Mouse (Mus musculus) hindbrain, embryonic 16.5 days (tissue): ENCODE data around the gene Prpf3. TPM values are rescaled to one million over a fixed set of nuclear protein-coding genes. Genes with fewer than 3 reads are reported as not detected.

Source experiments
- ATAC-seq: fragments of 200-750 bp; cut with Nextera tagmentation; 2 replicates; pipeline ENCODE4 v1.8.0; 2017; ENCODE audit warnings: moderate TSS enrichment, moderate library complexity
- H3K27ac ChIP-seq: fragments of 300-500 bp; sonication (generic); 2 replicates; pipeline ENCODE4 v1.5.1; 2014; ENCODE audit warnings: low read depth, mild to moderate bottlenecking, control low read depth, low read length, moderate library complexity
- H3K27me3 ChIP-seq: fragments of 300-500 bp; sonication (generic); replicated peaks from 2 replicates; pipeline ENCODE4 v1.6.1; 2014; ENCODE audit warnings: low read length; ENCODE audit not compliant: control insufficient read depth, insufficient read depth
- H3K36me3 ChIP-seq: fragments of 300-500 bp; sonication (generic); 2 replicates; pipeline ENCODE4 v1.6.1; 2014; ENCODE audit warnings: mild to moderate bottlenecking, low read length, moderate library complexity, mixed read lengths; ENCODE audit not compliant: control insufficient read depth, insufficient read depth
- H3K4me1 ChIP-seq: fragments of 300-500 bp; sonication (generic); 2 replicates; pipeline ENCODE4 v1.6.1; 2014; ENCODE audit warnings: low read depth, low read length; ENCODE audit not compliant: control insufficient read depth, insufficient read depth
- H3K4me2 ChIP-seq: fragments of 300-500 bp; sonication (generic); 2 replicates; pipeline ENCODE4 v1.6.1; 2014; ENCODE audit warnings: mild to moderate bottlenecking, low read length, control low read depth, moderate library complexity
- H3K4me3 ChIP-seq: fragments of 300-500 bp; sonication (generic); 2 replicates; pipeline ENCODE4 v1.5.1; 2014; ENCODE audit warnings: mild to moderate bottlenecking, low read length, control low read depth, moderate library complexity
- H3K9ac ChIP-seq: fragments of 300-500 bp; sonication (generic); 2 replicates; pipeline ENCODE4 v1.6.1; 2014; ENCODE audit warnings: low read depth, mild to moderate bottlenecking, control low read depth, low read length, moderate library complexity
- H3K9me3 ChIP-seq: fragments of 300-500 bp; sonication (generic); 2 replicates; pipeline ENCODE4 v1.6.1; 2014; ENCODE audit warnings: mild to moderate bottlenecking, low read length, moderate library complexity; ENCODE audit not compliant: control insufficient read depth
- WGBS: fragments of 180-500 bp; shearing (Covaris S2); extraction: QIAGEN DNeasy Blood & Tissue Kit; methylation state at CpG from one replicate; pipeline ENCODE4 v1.1.7; 2014; 5-methylcytosine and 5-hydroxymethylcytosine counted together
- polyA plus RNA-seq: library from polyadenylated mRNA; unstranded; fragments of >200 nt; fragmentation: Nextera tagmentation; extraction: Ambion mirVana; gene quantifications from 2 replicates; pipeline ENCODE4 v1.2.1, GENCODE M21; 2015

Gene Prpf3
- polyA plus RNA-seq, 1 experiment from 2014 or later, result 30.8 TPM

DNA sequence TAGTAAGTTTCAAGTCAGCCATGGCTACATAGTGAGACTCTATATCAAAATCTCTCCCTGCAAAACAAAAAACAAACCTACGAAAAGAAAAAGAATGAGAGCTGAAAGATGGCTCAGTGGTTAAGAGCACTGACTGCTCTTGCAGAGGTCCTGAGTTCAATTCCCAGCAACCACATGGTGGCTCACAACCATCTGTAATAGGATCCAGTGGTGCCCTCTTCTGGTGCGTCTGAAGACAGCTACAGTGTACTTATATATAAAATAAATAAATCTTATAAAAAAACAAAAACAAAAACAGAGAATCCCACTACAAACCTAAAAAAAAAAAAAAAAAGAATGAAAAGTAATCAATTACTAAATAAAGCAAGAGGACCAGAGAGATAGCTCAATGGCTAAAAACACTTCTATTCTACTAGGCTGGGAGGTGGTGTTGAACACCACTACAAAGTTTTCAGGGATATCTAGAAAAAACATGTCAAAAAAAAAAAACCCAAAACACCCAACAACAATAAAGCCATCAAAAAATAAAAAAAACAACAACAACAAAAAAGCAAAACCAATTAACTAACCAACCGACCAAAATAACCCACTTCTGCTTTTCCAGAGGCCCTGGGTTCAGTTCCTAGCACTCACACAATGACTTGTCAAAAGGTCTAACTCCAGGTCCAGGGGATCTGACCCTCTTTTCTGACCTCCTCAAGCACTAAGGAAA lies 13.0 kb downstream of the Prpf3 start:
- no peak for ATAC-seq
- 88% methylated on average over 3 of the region's 3 CpGs for WGBS
- Histone ChIP-seq H3K27me3 (no peaks in the 10 kb centered on the region), H3K4me1 (no peaks in the 10 kb centered on the region), H3K4me2 (no peak overlapping the region), H3K4me3 (no peak overlapping the region), H3K9ac (no peak overlapping the region), H3K9me3 (no peaks in the 10 kb centered on the region), H3K27ac (no peak overlapping the region), H3K36me3 (peaks cover 44% of the 10 kb centered on the region)

GRCm38 (mm10) chr3:95839250-95839649 lies 16.4 kb downstream of the Prpf3 start:
- Histone ChIP-seq H3K27me3 (no peaks in the 10 kb centered on the region), H3K27ac (no peak overlapping the region), H3K9me3 (no peaks in the 10 kb centered on the region), H3K4me2 (no peak overlapping the region), H3K4me1 (no peaks in the 10 kb centered on the region), H3K4me3 (no peak overlapping the region), H3K36me3 (peaks cover 37% of the 10 kb centered on the region), H3K9ac (no peak overlapping the region)
- 96% methylated on average over 2 of the region's 2 CpGs for WGBS
- ATAC-seq, result no peak

- WGBS, result over 99% methylated on average over 4 of the region's 4 CpGs
- H3K4me3 ChIP-seq, result no peak overlapping the region
- ATAC-seq, result no peak
- H3K27me3 ChIP-seq, result no peaks in the 10 kb centered on the region
- H3K36me3 ChIP-seq, result peaks cover 38% of the 10 kb centered on the region
- no peak overlapping the region for H3K27ac ChIP-seq
- no peak overlapping the region for H3K4me2 ChIP-seq
- H3K9me3 ChIP-seq, result no peaks in the 10 kb centered on the region
- no peak overlapping the region for H3K9ac ChIP-seq
- no peaks in the 10 kb centered on the region for H3K4me1 ChIP-seq
Observed at GRCm38 (mm10) chr3:95829053-95829452, 26.6 kb downstream of the Prpf3 start.

DNA sequence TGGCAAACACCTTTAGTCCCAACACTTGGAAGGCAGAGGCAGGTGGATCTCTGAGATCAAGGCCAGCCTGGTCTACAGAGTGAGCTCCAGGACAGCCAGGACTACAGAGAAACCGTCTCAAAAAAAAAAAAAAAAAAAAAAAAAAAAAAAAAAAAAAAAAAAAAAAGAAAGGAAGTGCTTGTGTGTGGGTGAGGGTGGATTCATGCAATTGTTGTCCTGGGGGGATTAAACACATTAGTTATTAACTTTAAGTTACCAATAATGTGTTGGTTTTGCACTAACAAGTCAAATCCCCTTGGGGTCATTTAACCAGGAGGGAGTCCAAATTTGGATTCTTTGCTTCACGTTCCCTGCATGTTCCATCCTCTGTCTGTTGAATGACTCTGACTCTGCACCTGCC lies 29.4 kb downstream of the Prpf3 start:
- Histone ChIP-seq H3K4me2 (no peak overlapping the region), H3K27me3 (no peaks in the 10 kb centered on the region), H3K4me1 (no peaks in the 10 kb centered on the region), H3K9me3 (no peaks in the 10 kb centered on the region), H3K4me3 (no peak overlapping the region), H3K36me3 (peaks cover 20% of the 10 kb centered on the region), H3K9ac (no peak overlapping the region), H3K27ac (no peak overlapping the region)
- 68% methylated on average over 2 of the region's 2 CpGs for WGBS
- no peak for ATAC-seq

GRCm38 (mm10) chr3:95820046-95821010 lies 35.4 kb downstream of the Prpf3 start:
- ATAC-seq, result 0 out of 2 replicates have a peak, but pooled peaks have one; percentile 10
- Histone ChIP-seq H3K27me3 (no peaks in the 10 kb centered on the region), H3K9ac (peak overlapping the region; percentile 80), H3K27ac (peak overlapping the region; percentile 99), H3K9me3 (no peaks in the 10 kb centered on the region), H3K4me3 (peak overlapping the region; percentile 55), H3K4me2 (peak overlapping the region; percentile 61), H3K4me1 (peaks cover 21% of the 10 kb centered on the region), H3K36me3 (no peaks in the 10 kb centered on the region)
- 38% methylated on average over 10 of the region's 10 CpGs for WGBS

DNA sequence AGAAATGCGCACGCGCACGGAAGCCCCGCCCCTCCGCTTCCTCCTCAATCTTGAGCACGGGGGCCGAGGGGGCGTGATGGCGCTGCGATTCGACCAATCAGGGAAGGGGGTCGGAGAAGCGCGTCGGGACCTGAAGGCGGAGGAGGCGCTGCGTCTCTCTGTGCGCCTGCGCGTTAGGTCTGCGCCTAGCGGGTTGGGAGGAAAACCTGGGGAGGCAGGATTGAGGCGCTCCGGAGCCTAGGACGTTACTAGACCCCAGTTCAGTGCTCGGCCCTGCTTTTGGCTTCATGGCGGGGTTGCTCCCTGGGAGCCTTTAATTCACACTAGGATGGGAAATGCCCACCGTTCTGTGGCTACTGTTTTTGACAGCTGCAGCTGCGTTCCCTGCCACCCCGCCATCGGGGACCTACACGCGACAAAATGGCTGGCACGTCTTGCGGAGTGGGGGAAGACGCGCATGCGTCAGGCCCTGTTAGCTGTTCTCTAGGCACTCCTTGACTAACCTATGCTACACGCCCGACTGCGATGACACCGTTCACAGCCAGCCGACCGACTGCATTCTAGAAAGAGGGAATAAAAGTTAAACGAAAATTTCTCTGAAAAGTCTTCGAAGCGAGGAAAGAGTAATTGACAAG lies 36.2 kb downstream of the Prpf3 start:
- Histone ChIP-seq H3K9ac (peak overlapping the region; percentile 80), H3K4me2 (peak overlapping the region; percentile 61), H3K27ac (peak overlapping the region; percentile 99), H3K27me3 (no peaks in the 10 kb centered on the region), H3K4me1 (peaks cover 22% of the 10 kb centered on the region), H3K9me3 (no peaks in the 10 kb centered on the region), H3K4me3 (peak overlapping the region; percentile 55), H3K36me3 (no peaks in the 10 kb centered on the region)
- ATAC-seq, result peak; percentile 96
- WGBS, result under 1% methylated on average over 49 of the region's 49 CpGs

GRCm38 (mm10) chr3:95818571-95819288 lies 37.0 kb downstream of the Prpf3 start, which contains the start of gene Rprd2:
Gene Rprd2 (minus strand): TSS chr3:95818863.
- ATAC-seq, result peak; percentile 41
- peak within 1 kb of the TSS; percentile 55 for H3K4me3 ChIP-seq
- peaks cover 22% of the 10 kb centered on the region for H3K4me1 ChIP-seq
- no peaks in the 10 kb centered on the region for H3K27me3 ChIP-seq
- H3K9ac ChIP-seq, result peak within 1 kb of the TSS; percentile 83
- under 1% methylated on average over 56 of the region's 60 CpGs for WGBS
- H3K36me3 ChIP-seq, result no peaks in the 10 kb centered on the region
- peak within 1 kb of the TSS; percentile 74 for H3K4me2 ChIP-seq
- no peaks in the 10 kb centered on the region for H3K9me3 ChIP-seq
- H3K27ac ChIP-seq, result peak within 1 kb of the TSS; percentile 99

DNA sequence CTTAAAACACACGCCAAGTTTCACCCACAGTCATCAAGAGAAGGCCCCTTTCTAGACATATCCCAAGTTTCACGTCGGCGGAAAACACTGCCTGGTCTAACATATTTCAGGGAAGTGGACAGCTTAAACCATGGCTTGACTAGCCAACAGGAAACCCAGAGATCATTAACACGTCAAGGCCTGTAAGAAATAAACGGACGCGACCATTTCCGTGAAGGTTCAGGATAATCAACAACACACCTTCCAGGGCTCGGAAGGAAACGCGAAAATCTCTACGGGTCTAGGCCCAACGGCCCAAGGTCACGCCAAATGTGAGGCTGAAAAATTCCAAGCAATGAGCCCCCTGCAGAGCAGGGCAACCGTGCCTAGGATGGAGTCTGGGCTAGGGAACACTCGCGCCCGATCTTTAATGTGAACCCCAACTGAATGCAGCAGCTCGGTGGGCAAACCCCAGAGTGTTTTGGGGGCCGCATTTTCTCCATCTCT lies 37.6 kb downstream of the Prpf3 start:
- Histone ChIP-seq H3K4me3 (peak overlapping the region; percentile 55), H3K27ac (peak overlapping the region; percentile 97), H3K4me2 (peak overlapping the region; percentile 74), H3K9me3 (no peaks in the 10 kb centered on the region), H3K9ac (peak overlapping the region; percentile 83), H3K27me3 (no peaks in the 10 kb centered on the region), H3K4me1 (peaks cover 22% of the 10 kb centered on the region), H3K36me3 (no peaks in the 10 kb centered on the region)
- peak; percentile 7 for ATAC-seq
- WGBS, result under 1% methylated on average over 21 of the region's 21 CpGs
